Mouse (Mus musculus) cortical plate, adult 2 months (tissue): ENCODE measurements around the gene Yod1. TPM values are rescaled to one million over a fixed set of nuclear protein-coding genes. Genes with fewer than 3 reads are reported as not detected.

Experiments used
- H3K27ac ChIP-seq: fragments of 200-500 bp; 2 replicates; pipeline ENCODE4 v1.5.1; 2012; ENCODE audit warnings: low read length, control low read depth, inconsistent platforms; ENCODE audit not compliant: insufficient read depth
- H3K4me1 ChIP-seq: fragments of 200-500 bp; 2 replicates; pipeline ENCODE4 v1.6.1; 2011; ENCODE audit warnings: low read length; ENCODE audit not compliant: control insufficient read depth, insufficient read depth
- H3K4me3 ChIP-seq: fragments of 200-500 bp; 2 replicates; pipeline ENCODE4 v1.5.1; 2011; ENCODE audit warnings: mild to moderate bottlenecking, low read length, control low read depth; ENCODE audit not compliant: insufficient read depth
- CTCF ChIP-seq: fragments of 200-500 bp; IDR thresholded peaks from 2 replicates; pipeline ENCODE4 v1.5.1; 2011; ENCODE audit warnings: mild to moderate bottlenecking, control low read depth, low read length; ENCODE audit not compliant: insufficient read depth; ENCODE audit errors: extremely low read depth
- POLR2A ChIP-seq: fragments of 200-500 bp; IDR thresholded peaks from 2 replicates; pipeline ENCODE4 v1.6.1; 2011; ENCODE audit warnings: mild to moderate bottlenecking, low read length, control low read depth; ENCODE audit not compliant: insufficient read depth; ENCODE audit errors: extremely low read depth
- polyA plus RNA-seq: library from polyadenylated mRNA; depleted of rRNA; stranded (reverse); fragments of >200 nt; gene quantifications from 2 replicates; pipeline ENCODE4 v1.2.3, GENCODE M21; 2012

The Yod1 gene
- polyA plus RNA-seq, 1 experiment: 6.6 TPM

- TF ChIP-seq POLR2A (no peak), CTCF (no peak)
- H3K4me1 ChIP-seq: no peaks in the 10 kb centered on the region
- H3K27ac ChIP-seq: no peak within 1 kb of the TSS
- H3K4me3 ChIP-seq: no peak within 1 kb of the TSS
Measured at GRCm38 (mm10) chr1:130729153-130729552, 12.0 kb downstream of the Yod1 start, which contains the start of gene Pfkfb2. Gene Pfkfb2 (minus strand): TSS chr1:130729253.

DNA sequence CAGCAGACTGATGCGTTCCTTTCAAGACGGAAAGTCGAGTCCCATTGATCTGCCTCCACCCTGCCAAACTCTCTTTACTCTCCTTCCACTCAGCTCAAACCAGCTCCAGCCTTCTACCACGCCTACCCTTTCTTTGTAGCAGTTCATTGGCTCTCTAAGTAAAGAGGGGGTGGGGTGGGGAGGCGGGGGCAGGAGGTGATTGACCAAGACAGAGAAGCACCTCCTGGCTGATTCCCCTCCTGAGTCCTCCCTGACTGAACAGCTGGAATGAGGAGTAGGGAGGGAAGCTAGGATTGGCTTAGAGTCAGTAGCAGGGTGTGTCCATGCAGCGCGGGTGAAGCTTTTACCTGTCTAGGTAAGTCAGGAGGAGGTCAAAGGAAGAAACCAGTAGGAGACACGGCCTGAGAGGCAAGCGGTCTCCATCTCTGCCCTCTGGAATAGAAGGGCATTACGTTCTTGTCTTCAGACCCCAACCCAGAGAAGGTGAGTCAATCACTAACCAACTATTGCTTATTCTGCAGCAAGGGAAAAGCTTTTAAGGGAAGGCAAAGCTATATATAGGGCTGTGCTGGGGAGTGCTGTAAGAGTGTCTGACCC lies 14.7 kb downstream of the Yod1 start, which contains the start of gene AA986860:
Gene AA986860 (plus strand): TSS at position 236 of the 597 bp plus-strand sequence.
- H3K4me1 ChIP-seq: no peaks in the 10 kb centered on the region
- H3K4me3 ChIP-seq: no peak within 1 kb of the TSS
- H3K27ac ChIP-seq: no peak within 1 kb of the TSS
- TF ChIP-seq CTCF: no peak
- no peak for TF ChIP-seq POLR2A

- Histone ChIP-seq H3K27ac (no peak overlapping the region), H3K4me3 (no peak overlapping the region), H3K4me1 (no peaks in the 10 kb centered on the region)
- TF ChIP-seq CTCF (no peak), POLR2A (no peak)
Measured at GRCm38 (mm10) chr1:130732706-130733658, 15.9 kb downstream of the Yod1 start.

- TF ChIP-seq POLR2A (no peak), CTCF (no peak)
- Histone ChIP-seq H3K27ac (no peak overlapping the region), H3K4me1 (no peaks in the 10 kb centered on the region), H3K4me3 (no peak overlapping the region)
Measured at GRCm38 (mm10) chr1:130733671-130734070, 16.5 kb downstream of the Yod1 start.

GRCm38 (mm10) chr1:130734452-130734851 lies 17.3 kb downstream of the Yod1 start:
- TF ChIP-seq POLR2A (no peak), CTCF (no peak)
- H3K4me3 ChIP-seq: no peak overlapping the region
- no peak overlapping the region for H3K27ac ChIP-seq
- H3K4me1 ChIP-seq: no peaks in the 10 kb centered on the region

- no peaks in the 10 kb centered on the region for H3K4me1 ChIP-seq
- no peak overlapping the region for H3K27ac ChIP-seq
- no peak for TF ChIP-seq POLR2A
- TF ChIP-seq CTCF: no peak
- H3K4me3 ChIP-seq: no peak overlapping the region
Measured at GRCm38 (mm10) chr1:130734852-130735251, 17.7 kb downstream of the Yod1 start.

DNA sequence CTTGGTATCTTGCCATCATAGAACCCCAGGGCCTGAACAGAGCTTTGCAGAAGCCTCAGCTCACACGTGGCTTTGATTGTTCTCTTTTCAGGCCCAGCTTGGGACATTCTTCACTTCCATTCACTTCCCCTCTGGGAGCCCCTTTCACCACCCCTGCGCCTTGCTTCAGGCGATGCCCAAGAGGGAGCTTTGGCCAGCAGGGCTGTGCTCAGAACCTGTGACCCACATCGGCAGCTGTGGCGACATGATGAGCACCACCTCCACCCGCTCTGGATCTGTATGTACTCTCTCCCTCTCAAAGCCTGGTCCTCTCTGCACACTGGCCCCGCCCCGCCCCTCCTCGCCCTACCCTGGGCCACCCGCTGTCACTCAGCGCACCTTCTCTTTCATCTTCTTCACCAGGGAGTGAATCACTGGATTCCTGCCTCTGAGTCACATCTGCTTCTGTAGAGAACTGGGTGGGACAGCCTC lies 20.3 kb downstream of the Yod1 start:
- TF ChIP-seq POLR2A (no peak), CTCF (no peak)
- H3K4me3 ChIP-seq: no peak overlapping the region
- no peak overlapping the region for H3K27ac ChIP-seq
- H3K4me1 ChIP-seq: no peaks in the 10 kb centered on the region

- TF ChIP-seq CTCF: no peak
- no peak for TF ChIP-seq POLR2A
- no peak overlapping the region for H3K27ac ChIP-seq
- no peak overlapping the region for H3K4me3 ChIP-seq
- H3K4me1 ChIP-seq: no peaks in the 10 kb centered on the region
Measured at GRCm38 (mm10) chr1:130737916-130738315, 20.8 kb downstream of the Yod1 start.

DNA sequence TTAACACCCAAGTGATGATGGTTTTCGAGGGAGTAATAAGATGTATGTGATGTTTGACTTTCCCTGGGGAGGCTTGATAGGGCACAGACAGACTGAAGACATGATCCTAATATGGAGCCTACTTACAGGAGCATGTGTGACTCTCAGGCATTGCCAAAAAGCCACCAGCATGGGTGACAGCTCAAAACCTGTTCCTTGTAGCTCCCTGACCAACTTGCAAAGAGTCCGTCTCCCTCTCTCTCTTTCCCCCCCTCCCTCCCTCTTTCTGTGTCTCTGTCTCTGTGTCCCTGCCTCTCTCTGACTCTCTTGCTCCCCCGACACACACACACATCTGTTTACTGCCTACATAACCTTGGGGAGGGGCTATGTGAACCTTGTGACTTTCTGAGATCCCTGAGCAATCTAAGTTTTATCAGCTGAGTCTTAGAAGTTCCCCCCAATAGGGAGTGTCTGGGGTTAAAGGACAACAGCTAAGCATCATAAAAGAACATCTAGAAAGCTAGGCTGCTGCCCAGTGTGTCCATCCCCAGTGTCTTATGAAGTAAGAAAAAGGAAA lies 21.5 kb downstream of the Yod1 start:
- no peak for TF ChIP-seq POLR2A
- no peak for TF ChIP-seq CTCF

GRCm38 (mm10) chr1:130739636-130740035 lies 22.5 kb downstream of the Yod1 start:
- no peak overlapping the region for H3K4me3 ChIP-seq
- TF ChIP-seq POLR2A (no peak), CTCF (no peak)
- no peak overlapping the region for H3K27ac ChIP-seq
- H3K4me1 ChIP-seq: no peaks in the 10 kb centered on the region

More for the DNA sequence above, 21.5 kb downstream of the Yod1 start:
- Histone ChIP-seq H3K4me3 (no peak overlapping the region), H3K27ac (no peak overlapping the region), H3K4me1 (no peaks in the 10 kb centered on the region)

- Histone ChIP-seq H3K4me1 (no peaks in the 10 kb centered on the region), H3K27ac (no peak overlapping the region), H3K4me3 (no peak overlapping the region)
- TF ChIP-seq CTCF: no peak
- TF ChIP-seq POLR2A: no peak
Measured at GRCm38 (mm10) chr1:130740227-130740648, 23.1 kb downstream of the Yod1 start.
